Mouse (Mus musculus): ENCODE data around the gene Gpr137b.
"Not testable (repeated sequence)": the region's sequence is repeated elsewhere in the genome, so short reads cannot be mapped to it uniquely, and the experiment has no call there.

GRCm38 (mm10) chr13:13403366-13403765 lies 9.6 kb upstream of the Gpr137b start:
- TF ChIP-seq CTCF, EP300 (IDR thresholded peaks at IDR 0.05): not testable (repeated sequence)
